Mouse (Mus musculus) skeletal muscle tissue, adult 2 months (tissue): ENCODE data around the gene D8Ertd738e.
A peak's percentile ranks its signal among the peaks of the same experiment; 100 is the strongest.

Source experiments
- DNase-seq: peaks from one replicate; pipeline ENCODE4 v3.0.0-alpha.2; 2012; ENCODE audit warnings: low read depth, low spot score

Gene D8Ertd738e

GRCm38 (mm10) chr8:84236410-84236997 is 13.0 kb downstream of the D8Ertd738e start:
- DNase-seq = no peak

GRCm38 (mm10) chr8:84235746-84236409 is 13.6 kb downstream of the D8Ertd738e start:
- DNase-seq = no peak

GRCm38 (mm10) chr8:84233055-84233454 is 16.5 kb downstream of the D8Ertd738e start:
- no peak for DNase-seq

- no peak for DNase-seq
Observed at GRCm38 (mm10) chr8:84230735-84231134, 18.8 kb downstream of the D8Ertd738e start.

- no peak for DNase-seq
Observed at GRCm38 (mm10) chr8:84223322-84224029, 26.0 kb downstream of the D8Ertd738e start.

GRCm38 (mm10) chr8:84222566-84223165 is 26.9 kb downstream of the D8Ertd738e start:
- no peak for DNase-seq

GRCm38 (mm10) chr8:84220105-84220504 is 29.4 kb downstream of the D8Ertd738e start:
- no peak for DNase-seq

- no peak for DNase-seq
Observed at GRCm38 (mm10) chr8:84218143-84218542, 31.4 kb downstream of the D8Ertd738e start.

- no peak for DNase-seq
Observed at GRCm38 (mm10) chr8:84217206-84217605, 32.3 kb downstream of the D8Ertd738e start.

GRCm38 (mm10) chr8:84213277-84213676 is 36.2 kb downstream of the D8Ertd738e start:
- DNase-seq = no peak

- no peak for DNase-seq
Observed at GRCm38 (mm10) chr8:84211881-84212563, 37.5 kb downstream of the D8Ertd738e start.

GRCm38 (mm10) chr8:84211202-84211601 is 38.3 kb downstream of the D8Ertd738e start:
- no peak for DNase-seq

- DNase-seq = no peak
Observed at GRCm38 (mm10) chr8:84210167-84210791, 39.2 kb downstream of the D8Ertd738e start.

GRCm38 (mm10) chr8:84208381-84209380 is 40.8 kb downstream of the D8Ertd738e start:
- DNase-seq = no peak

GRCm38 (mm10) chr8:84207811-84208210 is 41.7 kb downstream of the D8Ertd738e start:
- no peak for DNase-seq

GRCm38 (mm10) chr8:84206666-84207065 is 42.9 kb downstream of the D8Ertd738e start:
- DNase-seq = no peak

- DNase-seq = no peak
Observed at GRCm38 (mm10) chr8:84205073-84205472, 44.4 kb downstream of the D8Ertd738e start.

- peak; percentile 84 for DNase-seq
Observed at GRCm38 (mm10) chr8:84203975-84204772, 45.3 kb downstream of the D8Ertd738e start.
